Mouse (Mus musculus) bone marrow macrophage, adult 2 months (primary cell): Measurements from ENCODE around the gene Gtf2i.

Experiments
- CTCF ChIP-seq: IDR thresholded peaks from 2 replicates; pipeline ENCODE4 v1.5.1; 2012; ENCODE audit warnings: low read depth, mild to moderate bottlenecking, low read length, moderate library complexity
- POLR2A ChIP-seq: IDR thresholded peaks from 2 replicates; pipeline ENCODE4 v1.6.1; 2012; ENCODE audit warnings: mild to moderate bottlenecking, low read depth, low read length, borderline replicate concordance

DNA sequence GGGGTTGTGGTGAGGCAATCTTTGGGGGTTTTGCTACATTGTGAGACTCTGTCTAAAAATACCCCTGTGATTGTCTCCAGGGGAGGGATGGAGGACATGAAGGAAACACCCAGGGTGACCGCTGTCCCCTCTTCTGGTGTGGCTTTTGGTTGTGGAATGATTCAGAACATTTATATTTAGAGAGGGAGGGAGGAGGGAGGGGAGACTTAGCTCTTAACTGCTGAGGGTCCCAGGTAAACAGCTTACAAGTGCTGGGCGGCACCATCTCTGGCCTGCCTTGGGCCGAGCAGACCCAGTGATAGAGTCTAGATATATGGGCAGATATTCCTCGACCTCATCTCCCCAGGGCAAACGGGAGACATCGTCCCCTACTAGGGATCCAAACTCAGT, 86.3 kb downstream of the Gtf2i start:
- TF ChIP-seq CTCF (no peak), POLR2A (no peak)
